Mouse (Mus musculus) ES-E14 (cell line): ENCODE results near the gene Ubqln5. TPM values are rescaled to one million over a fixed set of nuclear protein-coding genes. Genes with fewer than 3 reads are reported as not detected.
A peak's percentile ranks its signal among the peaks of the same experiment; 100 is the strongest.

ENCODE experiments used
- DNase-seq: peaks from one replicate; pipeline ENCODE4 v3.0.0-alpha.2; 2013; ENCODE audit warnings: low read depth, low spot score
- H3K27ac ChIP-seq: 2 replicates; pipeline ENCODE4 v1.5.1; 2012; ENCODE audit warnings: low read depth, mild to moderate bottlenecking, low read length, moderate library complexity, mixed read lengths; ENCODE audit not compliant: poor library complexity, insufficient read depth, severe bottlenecking
- H3K36me3 ChIP-seq: 2 replicates; pipeline ENCODE4 v1.6.1; 2012; ENCODE audit warnings: mild to moderate bottlenecking, low read length, moderate library complexity, mixed read lengths; ENCODE audit not compliant: control insufficient read depth, poor library complexity, insufficient read depth, severe bottlenecking
- H3K4me1 ChIP-seq, 2 experiments: fragments of 150-350 bp in 1 of 2; sonication (generic) in 1 of 2; 2 replicates each; pipeline ENCODE4 v1.6.1; 2012; ENCODE audit warnings: low read length in 2 of 2, mild to moderate bottlenecking in 1 of 2, mixed read lengths in 1 of 2; ENCODE audit not compliant: control insufficient read depth in 2 of 2, insufficient read depth in 2 of 2, poor library complexity in 1 of 2
- H3K4me3 ChIP-seq, 2 experiments: fragments of 150-350 bp in 1 of 2; sonication (generic) in 1 of 2; 2 replicates each; pipeline ENCODE4 v1.5.1; 2012; ENCODE audit warnings: low read length in 2 of 2, low read depth in 1 of 2, mild to moderate bottlenecking in 1 of 2, mixed read lengths in 1 of 2; ENCODE audit not compliant: insufficient read depth in 1 of 2, poor library complexity in 1 of 2, severe bottlenecking in 1 of 2
- H3K9ac ChIP-seq: 2 replicates; pipeline ENCODE4 v1.6.1; 2012; ENCODE audit warnings: low read depth, mild to moderate bottlenecking, low read length, mixed read lengths; ENCODE audit not compliant: poor library complexity, insufficient read depth, severe bottlenecking
- H3K9me3 ChIP-seq: fragments of 150-350 bp; sonication (generic); 2 replicates; pipeline ENCODE4 v1.6.1; 2012; ENCODE audit warnings: low read depth, mild to moderate bottlenecking, low read length; ENCODE audit not compliant: control insufficient read depth, insufficient read depth
- CHD2 ChIP-seq: IDR thresholded peaks from 2 replicates; pipeline ENCODE4 v1.6.1; 2014; ENCODE audit warnings: mild to moderate bottlenecking, low read depth, low read length, inconsistent platforms
- HCFC1 ChIP-seq: IDR thresholded peaks from 2 replicates; pipeline ENCODE4 v1.6.1; 2012; ENCODE audit warnings: low read length, inconsistent platforms, borderline replicate concordance; ENCODE audit not compliant: insufficient read depth
- MAFK ChIP-seq: IDR thresholded peaks from 2 replicates; pipeline ENCODE4 v1.6.1; 2014; ENCODE audit warnings: mild to moderate bottlenecking, low read depth, low read length, inconsistent platforms; ENCODE audit not compliant: insufficient read depth
- ZC3H11A ChIP-seq: IDR thresholded peaks from 2 replicates; pipeline ENCODE4 v1.6.1; 2012; ENCODE audit warnings: low read depth, mild to moderate bottlenecking, inconsistent platforms, low read length, borderline replicate concordance
- ZNF384 ChIP-seq: IDR thresholded peaks from 2 replicates; pipeline ENCODE4 v1.6.1; 2012; ENCODE audit warnings: low read depth, low read length, inconsistent platforms
- in situ Hi-C, 2 experiments: fragments of 600-800 bp; cut with MboI; formaldehyde crosslinking; loops; one replicate each; pipeline ENCODE4 v1.15.1; 2025; ENCODE audit warnings: low sequenced_read_pairs in 2 of 2, inconsistent platforms in 1 of 2; ENCODE audit not compliant: unreplicated experiment in 2 of 2
- total RNA-seq: library from RNA; depleted of rRNA; stranded (reverse); fragments of 300-350 nt; gene quantifications from 2 replicates; pipeline ENCODE4 v1.2.3, GENCODE M21; 2012; rRNA removed

The Ubqln5 gene
- total RNA-seq, 1 experiment = not detected

DNA sequence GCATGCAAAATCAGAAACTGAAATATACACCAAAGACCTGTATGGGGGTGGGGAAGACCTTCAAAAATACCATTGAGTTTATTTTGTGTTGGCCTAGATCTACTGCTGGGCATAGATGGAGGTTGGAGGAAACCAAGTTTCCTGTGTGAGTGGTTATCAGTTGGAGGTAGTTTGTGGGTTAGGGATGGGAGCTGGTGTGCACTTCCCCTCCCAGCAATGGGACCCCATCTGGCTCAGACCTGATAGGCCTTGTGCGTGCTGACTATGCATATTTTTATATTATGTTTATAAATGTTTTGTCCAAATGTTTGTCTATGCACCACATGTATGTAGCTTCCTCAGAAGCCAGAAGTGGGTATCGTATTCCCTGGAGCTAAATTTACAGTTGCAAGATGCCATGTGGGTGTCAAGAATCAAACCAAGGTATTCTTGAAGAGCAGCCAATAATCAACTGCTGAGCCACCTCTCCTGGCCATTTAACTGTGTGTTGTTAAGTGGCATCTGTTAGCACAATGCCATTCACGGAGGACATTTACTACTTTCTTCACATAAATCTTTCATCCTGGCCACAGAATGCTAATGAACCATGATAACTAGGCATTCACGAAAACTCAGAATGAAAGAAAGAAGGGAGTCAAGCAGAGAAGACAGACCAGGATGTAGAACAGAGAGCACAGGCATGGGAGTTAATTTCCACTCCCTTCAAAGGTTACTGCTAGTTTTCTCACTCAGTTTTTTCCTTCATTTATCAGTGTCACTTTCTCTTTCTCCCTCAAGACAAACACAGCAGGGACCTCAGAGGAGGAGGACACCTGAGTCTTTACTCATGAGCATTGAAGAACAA, 25.5 kb downstream of the Ubqln5 start:
- TF ChIP-seq ZC3H11A = no peak
- TF ChIP-seq MAFK = 0 out of 2 replicates have a peak, but pooled peaks have one; percentile 27
- no peak for TF ChIP-seq ZNF384
- in situ Hi-C loops = no loop called here
- no peak for DNase-seq
- no peak overlapping the region for H3K9ac ChIP-seq
- no peaks in the 10 kb centered on the region for H3K9me3 ChIP-seq
- no peak overlapping the region for H3K4me3 ChIP-seq
- no peaks in the 10 kb centered on the region for H3K36me3 ChIP-seq
- H3K27ac ChIP-seq = no peak overlapping the region
- no peaks in the 10 kb centered on the region for H3K4me1 ChIP-seq

DNA sequence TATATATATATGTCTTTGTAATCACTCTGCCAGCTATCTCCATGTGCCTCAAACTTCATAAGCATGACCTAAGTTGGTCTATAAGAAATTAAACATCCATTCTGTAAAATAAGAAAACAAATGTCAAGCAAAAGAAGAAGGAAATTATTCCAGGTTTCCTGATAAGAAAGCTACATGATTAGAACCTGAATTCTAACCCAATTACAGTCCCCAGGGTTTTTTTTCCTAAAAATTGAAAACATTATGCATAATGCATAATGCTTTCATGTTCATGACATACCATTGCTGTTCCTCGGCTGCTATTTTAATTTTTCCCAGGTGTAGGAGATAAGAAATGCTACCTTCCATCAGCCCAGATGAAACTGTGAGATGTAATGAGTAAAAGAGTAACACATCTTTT, 44.3 kb downstream of the Ubqln5 start, which contains the start of gene Olfr645:
TSS of gene Olfr645 (minus strand) at position 101 of the 400 bp plus-strand sequence.
- H3K4me1 ChIP-seq = no peaks in the 10 kb centered on the region
- H3K9ac ChIP-seq = no peak within 1 kb of the TSS
- no peaks in the 10 kb centered on the region for H3K9me3 ChIP-seq
- H3K36me3 ChIP-seq = no peaks in the 10 kb centered on the region
- in situ Hi-C loops = no loop called here
- H3K4me3 ChIP-seq = no peak within 1 kb of the TSS
- no peak for DNase-seq
- no peak within 1 kb of the TSS for H3K27ac ChIP-seq
- TF ChIP-seq HCFC1 (no peak), CHD2 (no peak), ZNF384 (no peak), MAFK (no peak), ZC3H11A (no peak)

Other genes starting within 250 kb of the Ubqln5 start
- gene Olfr66, start 243.6 kb downstream of the Ubqln5 start, total RNA-seq = not detected in 2 replicates
- gene Olfr64, start 235.3 kb downstream of the Ubqln5 start, total RNA-seq = not detected in 2 replicates
- not detected in 2 replicates for gene Olfr65, start 226.3 kb downstream of the Ubqln5 start, total RNA-seq
- not detected in 2 replicates for gene Olfr631, start 201.0 kb downstream of the Ubqln5 start, total RNA-seq
- not detected in 2 replicates for gene Olfr632, start 195.5 kb downstream of the Ubqln5 start, total RNA-seq
- not detected in 2 replicates for gene Olfr633, start 185.4 kb downstream of the Ubqln5 start, total RNA-seq
- gene Olfr635, start 158.7 kb downstream of the Ubqln5 start, total RNA-seq = not detected in 2 replicates
- gene Olfr638, start 131.1 kb downstream of the Ubqln5 start, total RNA-seq = not detected in 2 replicates
- gene Olfr639, start 112.5 kb downstream of the Ubqln5 start, total RNA-seq = 0.42 and 0.45 TPM in 2 replicates
- not detected in 2 replicates for gene Olfr640, start 104.3 kb downstream of the Ubqln5 start, total RNA-seq
- gene Olfr641, start 94.4 kb downstream of the Ubqln5 start, total RNA-seq = not detected in 2 replicates
- gene Olfr642, start 77.2 kb downstream of the Ubqln5 start, total RNA-seq = not detected in 2 replicates
- not detected in 2 replicates for gene 4930516K23Rik, start 68.4 kb downstream of the Ubqln5 start, total RNA-seq
- gene Olfr644, start 58.0 kb downstream of the Ubqln5 start, total RNA-seq = not detected in 2 replicates
- gene Olfr645, start 44.4 kb downstream of the Ubqln5 start, total RNA-seq = not detected in 2 replicates
- gene Olfr646, start 25.0 kb downstream of the Ubqln5 start, total RNA-seq = not detected in 2 replicates
- not detected in 2 replicates for gene Olfr643, start 7.6 kb upstream of the Ubqln5 start, total RNA-seq
- not detected in 2 replicates for gene Ubqln3, start 13.5 kb upstream of the Ubqln5 start, total RNA-seq
- gene Ubqlnl, start 20.7 kb upstream of the Ubqln5 start, total RNA-seq = not detected in 2 replicates
- gene Olfm5, start 35.0 kb upstream of the Ubqln5 start, total RNA-seq = not detected in 2 replicates
- gene Olfr648, start 53.6 kb upstream of the Ubqln5 start, total RNA-seq = 0.04 and 0.05 TPM in 2 replicates
- not detected in 2 replicates for gene Olfr649, start 66.2 kb upstream of the Ubqln5 start, total RNA-seq
- 73.9 and 86.1 TPM in 2 replicates for gene Trim6, start 89.0 kb upstream of the Ubqln5 start, total RNA-seq
- 1.3 and 1.6 TPM in 2 replicates for gene Trim34a, start 114.6 kb upstream of the Ubqln5 start, total RNA-seq
- not detected in 2 replicates for gene Trim5, start 158.3 kb upstream of the Ubqln5 start, total RNA-seq
- gene Trim12a, start 185.6 kb upstream of the Ubqln5 start, total RNA-seq = not detected in 2 replicates
- 0.94 and 1.0 TPM in 2 replicates for gene Trim34b, start 199.6 kb upstream of the Ubqln5 start, total RNA-seq
- gene Trim12c, start 223.5 kb upstream of the Ubqln5 start, total RNA-seq = 2.5 and 2.9 TPM in 2 replicates
- not detected in 2 replicates for gene Trim30b, start 240.1 kb upstream of the Ubqln5 start, total RNA-seq